Mouse (Mus musculus): ENCODE results near the gene Shmt1. TPM values are rescaled to one million over a fixed set of nuclear protein-coding genes. Genes with fewer than 3 reads are reported as not detected.

Gene Shmt1
- polyA plus RNA-seq, 1 experiment from 2014 or later = 59.1 TPM

DNA sequence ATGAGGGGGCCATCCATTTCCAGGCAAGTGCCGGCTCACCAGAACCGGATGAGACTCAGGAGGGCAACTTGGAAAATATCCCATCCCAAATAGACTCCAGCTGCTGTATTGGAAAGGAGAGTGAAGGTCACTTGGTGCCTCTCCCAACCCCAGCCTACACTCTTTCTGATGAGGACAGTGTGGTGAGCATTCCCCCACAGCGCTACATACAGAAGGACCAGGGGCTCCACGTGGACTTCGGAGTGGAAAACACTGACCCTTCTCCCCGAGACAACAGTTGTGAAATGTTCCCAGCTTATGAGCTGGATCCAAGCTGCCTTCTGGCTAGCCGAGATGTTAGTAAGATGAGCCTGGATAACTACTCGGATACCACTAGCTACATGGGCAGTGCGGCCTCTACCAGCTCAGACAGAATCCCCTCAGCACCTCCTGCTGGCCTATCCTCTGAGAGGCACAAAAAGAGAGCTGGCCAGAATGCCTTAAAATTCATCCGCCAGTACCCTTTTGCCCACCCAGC lies 31.8 kb downstream of the Shmt1 start:
- ATAC-seq (replicated peaks; ENCODE audit: insufficient number of reproducible peaks, low FRiP score, low TSS enrichment, low read depth) = no peak
- Histone ChIP-seq H3K4me3 (ENCODE audit: low read depth, low read length) (no peak overlapping the region), H3K4me1 (ENCODE audit: control insufficient read depth, insufficient read depth, low read length) (no peaks in the 10 kb centered on the region; the same call in 1 of the 2 replicates), H3K9me3 (replicated peaks; ENCODE audit: control insufficient read depth, low read length) (no peaks in the 10 kb centered on the region), H3K27ac (replicated peaks; ENCODE audit: low read depth, low read length) (no peak overlapping the region), H3K9ac (replicated peaks; ENCODE audit: low read length) (no peak overlapping the region), H3K36me3 (replicated peaks; ENCODE audit: control insufficient read depth, insufficient read depth, low read depth, low read length) (no peaks in the 10 kb centered on the region; the same call in 1 of the 2 replicates), H3K4me2 (ENCODE audit: low read depth, low read length) (peak overlapping the region; percentile 25; the same call in 1 of the 2 replicates), H3K27me3 (ENCODE audit: control insufficient read depth, insufficient read depth, low read length) (no peaks in the 10 kb centered on the region)
- WGBS = 93% methylated on average over 10 of the region's 10 CpGs
- no peak for DNase-seq (ENCODE audit: low spot score)

- H3K4me1 ChIP-seq (ENCODE audit: control insufficient read depth, insufficient read depth, low read length) = no peaks in the 10 kb centered on the region; the same call in 1 of the 2 replicates
- H3K4me2 ChIP-seq (ENCODE audit: low read depth, low read length) = peak overlapping the region; percentile 69
- H3K9ac ChIP-seq (replicated peaks; ENCODE audit: low read length) = peak overlapping the region; percentile 83
- ATAC-seq (replicated peaks; ENCODE audit: insufficient number of reproducible peaks, low FRiP score, low TSS enrichment, low read depth) (no peak), DNase-seq (ENCODE audit: low spot score) (no peak)
- H3K27ac ChIP-seq (replicated peaks; ENCODE audit: low read depth, low read length) = peak overlapping the region; percentile 52
- no peaks in the 10 kb centered on the region for H3K9me3 ChIP-seq (replicated peaks; ENCODE audit: control insufficient read depth, low read length)
- no peaks in the 10 kb centered on the region for H3K27me3 ChIP-seq (ENCODE audit: control insufficient read depth, insufficient read depth, low read length)
- no peaks in the 10 kb centered on the region; the same call in 1 of the 2 replicates for H3K36me3 ChIP-seq (replicated peaks; ENCODE audit: control insufficient read depth, insufficient read depth, low read depth, low read length)
- WGBS = 25% methylated on average over 16 of the region's 16 CpGs
- peak overlapping the region; percentile 70 for H3K4me3 ChIP-seq (ENCODE audit: low read depth, low read length)
These were observed 33.6 kb downstream of the Shmt1 start for GRCm38 (mm10) chr11:60777801-60778370.

DNA sequence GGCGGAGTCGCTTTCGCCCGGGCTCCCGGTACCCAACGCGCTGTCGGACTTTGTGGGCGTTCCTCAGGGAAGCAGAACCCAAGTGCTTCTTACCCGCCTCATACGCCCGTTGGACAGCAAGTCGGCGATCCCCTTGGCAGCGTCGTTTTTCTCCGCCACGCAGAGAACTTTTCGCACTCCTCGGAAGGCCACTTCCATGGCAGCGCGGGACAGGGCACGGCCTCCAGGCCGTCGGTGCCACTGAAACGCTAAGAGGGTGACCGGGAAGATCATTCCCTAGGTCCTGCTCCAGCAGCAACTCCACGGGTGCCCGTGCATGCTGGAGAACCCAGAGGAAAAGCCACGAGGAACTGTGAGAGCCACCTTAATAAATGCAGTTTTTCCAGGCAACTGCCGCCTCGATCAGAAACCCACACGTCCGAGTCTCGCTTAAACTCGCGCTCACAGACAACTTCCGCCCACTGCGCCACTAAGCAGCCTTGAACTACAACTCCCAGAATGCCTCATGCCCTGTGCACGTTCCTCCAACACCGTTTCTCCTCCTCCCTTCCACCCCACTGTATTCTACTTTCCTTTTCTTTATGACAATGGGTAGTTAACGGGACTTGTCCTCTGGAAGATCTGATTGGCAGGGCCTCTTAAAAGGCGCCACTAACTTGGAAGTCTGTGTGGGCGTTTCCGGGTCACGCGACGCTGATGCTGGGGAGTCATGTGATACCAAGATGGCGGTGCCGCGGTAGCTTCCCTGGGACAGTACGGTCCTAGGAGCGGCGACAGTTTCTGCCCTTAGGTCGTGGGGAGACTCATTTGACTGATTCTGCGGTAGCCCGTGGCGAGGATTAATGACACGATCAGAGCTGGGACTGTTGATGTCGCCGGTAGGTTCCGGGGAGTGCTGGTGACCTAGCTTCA lies 34.4 kb downstream of the Shmt1 start, which contains the start of the genes Top3a and Smcr8:
Top3a (minus strand) TSS at position 537 of the 912 bp plus-strand sequence.
Smcr8 (plus strand) TSS at position 696 of the 912 bp plus-strand sequence.
- Histone ChIP-seq H3K4me3 (ENCODE audit: low read depth, low read length) (peak within 1 kb of the TSS; percentile 70), H3K27ac (replicated peaks; ENCODE audit: low read depth, low read length) (peak within 1 kb of the TSS; percentile 52), H3K9ac (replicated peaks; ENCODE audit: low read length) (peak within 1 kb of the TSS; percentile 83), H3K9me3 (replicated peaks; ENCODE audit: control insufficient read depth, low read length) (no peaks in the 10 kb centered on the region), H3K27me3 (ENCODE audit: control insufficient read depth, insufficient read depth, low read length) (no peaks in the 10 kb centered on the region), H3K4me1 (ENCODE audit: control insufficient read depth, insufficient read depth, low read length) (no peaks in the 10 kb centered on the region; the same call in 1 of the 2 replicates), H3K36me3 (replicated peaks; ENCODE audit: control insufficient read depth, insufficient read depth, low read depth, low read length) (no peaks in the 10 kb centered on the region; the same call in 1 of the 2 replicates), H3K4me2 (ENCODE audit: low read depth, low read length) (peak within 1 kb of the TSS; percentile 69)
- ATAC-seq (replicated peaks; ENCODE audit: insufficient number of reproducible peaks, low FRiP score, low TSS enrichment, low read depth) (peak; percentile 95), DNase-seq (ENCODE audit: low spot score) (peak; percentile 96)
- WGBS = under 1% methylated on average over 62 of the region's 62 CpGs

GRCm38 (mm10) chr11:60776107-60776828 lies 35.2 kb downstream of the Shmt1 start:
- H3K4me3 ChIP-seq (ENCODE audit: low read depth, low read length) = peak overlapping the region; percentile 70
- H3K27me3 ChIP-seq (ENCODE audit: control insufficient read depth, insufficient read depth, low read length) = no peaks in the 10 kb centered on the region
- no peak overlapping the region for H3K27ac ChIP-seq (replicated peaks; ENCODE audit: low read depth, low read length)
- no peak for DNase-seq (ENCODE audit: low spot score)
- WGBS = 6% methylated on average over 17 of the region's 17 CpGs
- peak overlapping the region; percentile 62 for H3K4me2 ChIP-seq (ENCODE audit: low read depth, low read length)
- peak overlapping the region; percentile 83 for H3K9ac ChIP-seq (replicated peaks; ENCODE audit: low read length)
- no peaks in the 10 kb centered on the region; the same call in 1 of the 2 replicates for H3K36me3 ChIP-seq (replicated peaks; ENCODE audit: control insufficient read depth, insufficient read depth, low read depth, low read length)
- no peaks in the 10 kb centered on the region; the same call in 1 of the 2 replicates for H3K4me1 ChIP-seq (ENCODE audit: control insufficient read depth, insufficient read depth, low read length)
- no peaks in the 10 kb centered on the region for H3K9me3 ChIP-seq (replicated peaks; ENCODE audit: control insufficient read depth, low read length)
- ATAC-seq (replicated peaks; ENCODE audit: insufficient number of reproducible peaks, low FRiP score, low TSS enrichment, low read depth) = no peak

- Histone ChIP-seq H3K36me3 (replicated peaks; ENCODE audit: control insufficient read depth, insufficient read depth, low read depth, low read length) (no peaks in the 10 kb centered on the region; the same call in 1 of the 2 replicates), H3K4me3 (ENCODE audit: low read depth, low read length) (peak overlapping the region; percentile 70), H3K27me3 (ENCODE audit: control insufficient read depth, insufficient read depth, low read length) (no peaks in the 10 kb centered on the region), H3K27ac (replicated peaks; ENCODE audit: low read depth, low read length) (no peak overlapping the region), H3K9me3 (replicated peaks; ENCODE audit: control insufficient read depth, low read length) (no peaks in the 10 kb centered on the region), H3K9ac (replicated peaks; ENCODE audit: low read length) (peak overlapping the region; percentile 6; the same call in 1 of the 2 replicates), H3K4me2 (ENCODE audit: low read depth, low read length) (peak overlapping the region; percentile 62), H3K4me1 (ENCODE audit: control insufficient read depth, insufficient read depth, low read length) (no peaks in the 10 kb centered on the region)
- ATAC-seq (replicated peaks; ENCODE audit: insufficient number of reproducible peaks, low FRiP score, low TSS enrichment, low read depth) = no peak
- WGBS = 57% methylated on average over 6 of the region's 6 CpGs
- no peak for DNase-seq (ENCODE audit: low spot score)
These were observed 35.9 kb downstream of the Shmt1 start for GRCm38 (mm10) chr11:60775578-60775977.

GRCm38 (mm10) chr11:60774841-60775240 lies 36.7 kb downstream of the Shmt1 start:
- ATAC-seq (replicated peaks; ENCODE audit: insufficient number of reproducible peaks, low FRiP score, low TSS enrichment, low read depth) (no peak), DNase-seq (ENCODE audit: low spot score) (no peak)
- H3K4me3 ChIP-seq (ENCODE audit: low read depth, low read length) = no peak overlapping the region
- no peaks in the 10 kb centered on the region; the same call in 1 of the 2 replicates for H3K36me3 ChIP-seq (replicated peaks; ENCODE audit: control insufficient read depth, insufficient read depth, low read depth, low read length)
- H3K27ac ChIP-seq (replicated peaks; ENCODE audit: low read depth, low read length) = no peak overlapping the region
- no peaks in the 10 kb centered on the region for H3K27me3 ChIP-seq (ENCODE audit: control insufficient read depth, insufficient read depth, low read length)
- no peaks in the 10 kb centered on the region for H3K4me1 ChIP-seq (ENCODE audit: control insufficient read depth, insufficient read depth, low read length)
- H3K9ac ChIP-seq (replicated peaks; ENCODE audit: low read length) = no peak overlapping the region
- H3K9me3 ChIP-seq (replicated peaks; ENCODE audit: control insufficient read depth, low read length) = no peaks in the 10 kb centered on the region
- WGBS = 95% methylated on average over 1 of the region's 1 CpGs
- H3K4me2 ChIP-seq (ENCODE audit: low read depth, low read length) = no peak overlapping the region

DNA sequence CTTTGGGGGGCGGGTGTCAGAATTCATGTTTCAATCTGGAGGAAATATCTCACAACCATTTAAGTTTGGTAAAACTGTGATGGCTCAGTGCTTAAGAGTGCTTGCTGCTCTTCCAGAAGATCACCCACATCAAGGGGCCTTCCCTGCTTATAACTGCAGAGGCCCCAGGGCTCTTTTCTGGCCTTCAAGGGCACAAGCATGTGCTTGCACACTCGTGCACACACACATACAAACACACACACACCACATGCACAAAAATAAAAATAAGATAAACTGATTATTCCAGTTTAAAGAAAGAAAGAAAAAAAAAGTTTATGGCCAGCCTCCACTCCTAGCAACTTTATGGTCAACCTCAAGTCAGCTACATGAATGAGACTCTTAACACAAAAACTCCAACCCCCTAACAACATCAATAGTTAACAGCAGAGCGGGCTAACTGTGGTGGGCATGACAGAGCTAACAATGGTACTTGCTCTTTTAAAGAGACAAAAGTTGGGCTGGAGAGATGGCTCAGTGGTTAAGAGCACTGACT lies 37.3 kb downstream of the Shmt1 start:
- no peaks in the 10 kb centered on the region for H3K36me3 ChIP-seq (replicated peaks; ENCODE audit: control insufficient read depth, insufficient read depth, low read depth, low read length)
- H3K4me2 ChIP-seq (ENCODE audit: low read depth, low read length) = no peak overlapping the region
- no peak overlapping the region for H3K27ac ChIP-seq (replicated peaks; ENCODE audit: low read depth, low read length)
- WGBS = 85% methylated on average over 3 of the region's 3 CpGs
- no peak overlapping the region for H3K9ac ChIP-seq (replicated peaks; ENCODE audit: low read length)
- H3K27me3 ChIP-seq (ENCODE audit: control insufficient read depth, insufficient read depth, low read length) = no peaks in the 10 kb centered on the region
- DNase-seq (ENCODE audit: low spot score) = no peak
- no peak overlapping the region for H3K4me3 ChIP-seq (ENCODE audit: low read depth, low read length)
- H3K4me1 ChIP-seq (ENCODE audit: control insufficient read depth, insufficient read depth, low read length) = no peaks in the 10 kb centered on the region
- no peaks in the 10 kb centered on the region for H3K9me3 ChIP-seq (replicated peaks; ENCODE audit: control insufficient read depth, low read length)
- ATAC-seq (replicated peaks; ENCODE audit: insufficient number of reproducible peaks, low FRiP score, low TSS enrichment, low read depth) = no peak

Measured in embryonic facial prominence, embryonic 11.5 days (tissue).